Mouse (Mus musculus): Measurements from ENCODE around the gene Bcar1. TPM values are rescaled to one million over a fixed set of nuclear protein-coding genes. Genes with fewer than 3 reads are reported as not detected.

The Bcar1 gene
- polyA plus RNA-seq, 1 experiment = 14.0 TPM

GRCm38 (mm10) chr8:111716603-111717487 lies 26.8 kb downstream of the Bcar1 start:
- Histone ChIP-seq H3K4me3 (ENCODE audit: control insufficient read depth, insufficient read depth, low read length) (no peak overlapping the region), H3K4me1 (replicated peaks; ENCODE audit: control insufficient read depth, insufficient read depth, low read length) (no peaks in the 10 kb centered on the region; the same call in 1 of the 2 replicates), H3K27ac (ENCODE audit: control insufficient read depth, insufficient read depth, low read length) (no peak overlapping the region), H3K36me3 (ENCODE audit: control insufficient read depth, insufficient read depth, low read length) (no peaks in the 10 kb centered on the region), H3K27me3 (ENCODE audit: control insufficient read depth, insufficient read depth, low read length) (no peaks in the 10 kb centered on the region)
- no peak for DNase-seq
- 87% methylated on average over 10 of the region's 10 CpGs for WGBS
- TF ChIP-seq CTCF (IDR thresholded peaks at IDR 0.05; ENCODE audit: borderline replicate concordance, control insufficient read depth, extremely low read depth, insufficient read depth, low read length, poor library complexity) (no peak), POLR2A (IDR thresholded peaks at IDR 0.05; ENCODE audit: control insufficient read depth, extremely low read depth, insufficient read depth, low read length, poor library complexity) (no peak)

DNA sequence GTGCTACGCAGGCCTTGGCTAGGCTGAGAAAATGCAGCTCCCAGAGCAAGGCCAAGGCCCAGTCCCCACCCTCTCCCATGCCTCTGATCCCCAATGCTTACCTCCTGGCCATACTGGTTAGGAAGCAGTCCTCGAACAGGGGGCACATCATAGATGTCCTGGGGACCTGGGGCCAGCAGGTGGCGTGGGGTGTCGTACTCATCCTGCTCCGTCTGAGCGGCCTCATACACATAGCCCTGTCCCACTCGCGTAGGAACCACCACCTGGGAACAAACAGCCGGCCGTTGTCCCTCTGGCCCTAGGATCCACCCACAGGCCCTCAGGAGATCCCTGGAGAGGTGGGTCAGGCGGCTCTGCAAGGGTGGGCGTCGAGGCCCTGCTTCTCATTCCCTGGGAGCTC lies 28.1 kb downstream of the Bcar1 start:
- no peak for TF ChIP-seq CTCF (IDR thresholded peaks at IDR 0.05; ENCODE audit: borderline replicate concordance, control insufficient read depth, extremely low read depth, insufficient read depth, low read length, poor library complexity)
- no peak for TF ChIP-seq POLR2A (IDR thresholded peaks at IDR 0.05; ENCODE audit: control insufficient read depth, extremely low read depth, insufficient read depth, low read length, poor library complexity)
- WGBS = 93% methylated on average over 13 of the region's 13 CpGs
- Histone ChIP-seq H3K27ac (ENCODE audit: control insufficient read depth, insufficient read depth, low read length) (no peak overlapping the region), H3K36me3 (ENCODE audit: control insufficient read depth, insufficient read depth, low read length) (no peaks in the 10 kb centered on the region), H3K4me1 (replicated peaks; ENCODE audit: control insufficient read depth, insufficient read depth, low read length) (no peaks in the 10 kb centered on the region; the same call in 1 of the 2 replicates), H3K4me3 (ENCODE audit: control insufficient read depth, insufficient read depth, low read length) (no peak overlapping the region), H3K27me3 (ENCODE audit: control insufficient read depth, insufficient read depth, low read length) (no peaks in the 10 kb centered on the region)
- no peak for DNase-seq

- 95% methylated on average over 12 of the region's 12 CpGs for WGBS
- no peaks in the 10 kb centered on the region for H3K36me3 ChIP-seq (ENCODE audit: control insufficient read depth, insufficient read depth, low read length)
- H3K27ac ChIP-seq (ENCODE audit: control insufficient read depth, insufficient read depth, low read length) = no peak overlapping the region
- no peaks in the 10 kb centered on the region; the same call in 1 of the 2 replicates for H3K4me1 ChIP-seq (replicated peaks; ENCODE audit: control insufficient read depth, insufficient read depth, low read length)
- DNase-seq = no peak
- H3K27me3 ChIP-seq (ENCODE audit: control insufficient read depth, insufficient read depth, low read length) = no peaks in the 10 kb centered on the region
- TF ChIP-seq CTCF (IDR thresholded peaks at IDR 0.05; ENCODE audit: borderline replicate concordance, control insufficient read depth, extremely low read depth, insufficient read depth, low read length, poor library complexity) = no peak
- no peak for TF ChIP-seq POLR2A (IDR thresholded peaks at IDR 0.05; ENCODE audit: control insufficient read depth, extremely low read depth, insufficient read depth, low read length, poor library complexity)
- H3K4me3 ChIP-seq (ENCODE audit: control insufficient read depth, insufficient read depth, low read length) = no peak overlapping the region
These were observed 29.3 kb downstream of the Bcar1 start for GRCm38 (mm10) chr8:111714295-111714694.

DNA sequence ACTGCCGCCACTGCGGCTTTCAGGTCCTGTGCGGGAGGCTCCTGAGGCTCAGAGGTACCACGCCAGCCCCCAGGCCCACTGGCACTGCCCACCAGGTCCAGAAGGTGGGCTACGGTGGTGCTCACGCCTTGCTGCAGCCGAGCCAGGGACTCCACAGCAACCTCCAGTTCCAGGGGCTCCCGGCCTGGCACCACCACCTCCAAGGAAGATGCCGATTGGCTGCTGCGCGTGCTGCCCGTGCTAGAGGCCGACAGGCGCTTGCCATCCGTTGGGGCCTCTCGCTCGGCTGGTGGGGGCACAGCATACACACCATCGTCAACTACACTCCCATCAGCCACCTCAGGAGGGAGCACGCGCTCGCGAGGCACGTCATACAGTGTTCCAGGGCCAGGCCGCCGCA lies 29.8 kb downstream of the Bcar1 start:
- Histone ChIP-seq H3K27me3 (ENCODE audit: control insufficient read depth, insufficient read depth, low read length) (no peaks in the 10 kb centered on the region), H3K4me1 (replicated peaks; ENCODE audit: control insufficient read depth, insufficient read depth, low read length) (no peaks in the 10 kb centered on the region; the same call in 1 of the 2 replicates), H3K27ac (ENCODE audit: control insufficient read depth, insufficient read depth, low read length) (no peak overlapping the region), H3K4me3 (ENCODE audit: control insufficient read depth, insufficient read depth, low read length) (no peak overlapping the region), H3K36me3 (ENCODE audit: control insufficient read depth, insufficient read depth, low read length) (no peaks in the 10 kb centered on the region)
- WGBS = 91% methylated on average over 25 of the region's 25 CpGs
- no peak for DNase-seq
- no peak for TF ChIP-seq CTCF (IDR thresholded peaks at IDR 0.05; ENCODE audit: borderline replicate concordance, control insufficient read depth, extremely low read depth, insufficient read depth, low read length, poor library complexity)
- TF ChIP-seq POLR2A (IDR thresholded peaks at IDR 0.05; ENCODE audit: control insufficient read depth, extremely low read depth, insufficient read depth, low read length, poor library complexity) = no peak

GRCm38 (mm10) chr8:111713291-111713690 lies 30.3 kb downstream of the Bcar1 start:
- Histone ChIP-seq H3K27ac (ENCODE audit: control insufficient read depth, insufficient read depth, low read length) (no peak overlapping the region), H3K36me3 (ENCODE audit: control insufficient read depth, insufficient read depth, low read length) (no peaks in the 10 kb centered on the region), H3K27me3 (ENCODE audit: control insufficient read depth, insufficient read depth, low read length) (no peaks in the 10 kb centered on the region), H3K4me3 (ENCODE audit: control insufficient read depth, insufficient read depth, low read length) (no peak overlapping the region), H3K4me1 (replicated peaks; ENCODE audit: control insufficient read depth, insufficient read depth, low read length) (no peaks in the 10 kb centered on the region; the same call in 1 of the 2 replicates)
- 89% methylated on average over 11 of the region's 11 CpGs for WGBS
- DNase-seq = no peak
- no peak for TF ChIP-seq POLR2A (IDR thresholded peaks at IDR 0.05; ENCODE audit: control insufficient read depth, extremely low read depth, insufficient read depth, low read length, poor library complexity)
- no peak for TF ChIP-seq CTCF (IDR thresholded peaks at IDR 0.05; ENCODE audit: borderline replicate concordance, control insufficient read depth, extremely low read depth, insufficient read depth, low read length, poor library complexity)

GRCm38 (mm10) chr8:111712588-111712987 lies 31.0 kb downstream of the Bcar1 start:
- Histone ChIP-seq H3K27me3 (ENCODE audit: control insufficient read depth, insufficient read depth, low read length) (no peaks in the 10 kb centered on the region), H3K4me3 (ENCODE audit: control insufficient read depth, insufficient read depth, low read length) (no peak overlapping the region), H3K27ac (ENCODE audit: control insufficient read depth, insufficient read depth, low read length) (no peak overlapping the region), H3K36me3 (ENCODE audit: control insufficient read depth, insufficient read depth, low read length) (no peaks in the 10 kb centered on the region), H3K4me1 (replicated peaks; ENCODE audit: control insufficient read depth, insufficient read depth, low read length) (no peaks in the 10 kb centered on the region; the same call in 1 of the 2 replicates)
- 66% methylated on average over 6 of the region's 6 CpGs for WGBS
- peak; percentile 64 for DNase-seq
- TF ChIP-seq POLR2A (IDR thresholded peaks at IDR 0.05; ENCODE audit: control insufficient read depth, extremely low read depth, insufficient read depth, low read length, poor library complexity) (no peak), CTCF (IDR thresholded peaks at IDR 0.05; ENCODE audit: borderline replicate concordance, control insufficient read depth, extremely low read depth, insufficient read depth, low read length, poor library complexity) (peak; percentile 64; the same call in 1 of the 2 replicates)
